Mouse (Mus musculus) spleen, adult 2 months (tissue): Measurements from ENCODE around the gene Ift80. TPM values are rescaled to one million over a fixed set of nuclear protein-coding genes. Genes with fewer than 3 reads are reported as not detected.

ENCODE experiments used
- DNase-seq, 2 experiments: peaks; one replicate each; pipeline versions ENCODE4 v3.0.0 to v3.0.0-alpha.2; 2012 to 2021; ENCODE audit warnings: low spot score in 2 of 2, low read depth in 1 of 2
- H3K27ac ChIP-seq: fragments of 200-500 bp; 2 replicates; pipeline ENCODE4 v1.5.1; 2012; ENCODE audit warnings: low read length, inconsistent platforms; ENCODE audit not compliant: insufficient read depth
- H3K27me3 ChIP-seq: fragments of 200-500 bp; 2 replicates; pipeline ENCODE4 v1.6.1; 2012; ENCODE audit warnings: mild to moderate bottlenecking, moderate library complexity, low read length, inconsistent platforms; ENCODE audit not compliant: control insufficient read depth, insufficient read depth
- H3K36me3 ChIP-seq: fragments of 200-500 bp; 2 replicates; pipeline ENCODE4 v1.6.1; 2012; ENCODE audit warnings: mild to moderate bottlenecking, low read length, inconsistent platforms; ENCODE audit not compliant: control insufficient read depth, insufficient read depth
- H3K4me1 ChIP-seq: fragments of 200-500 bp; 2 replicates; pipeline ENCODE4 v1.6.1; 2011; ENCODE audit warnings: inconsistent platforms; ENCODE audit not compliant: control insufficient read depth, insufficient read depth, insufficient read length
- H3K4me3 ChIP-seq: fragments of 200-500 bp; 2 replicates; pipeline ENCODE4 v1.5.1; 2011; ENCODE audit warnings: mild to moderate bottlenecking, inconsistent platforms; ENCODE audit not compliant: insufficient read depth, insufficient read length; ENCODE audit errors: extremely low read depth
- CTCF ChIP-seq: fragments of 200-500 bp; IDR thresholded peaks from 2 replicates; pipeline ENCODE4 v1.5.1; 2011; ENCODE audit warnings: mild to moderate bottlenecking, inconsistent platforms; ENCODE audit not compliant: insufficient read depth, insufficient read length, insufficient replicate concordance; ENCODE audit errors: extremely low read depth
- POLR2A ChIP-seq: fragments of 200-500 bp; IDR thresholded peaks from 2 replicates; pipeline ENCODE4 v1.6.1; 2011; ENCODE audit warnings: low read depth, low read length, inconsistent platforms
- WGBS: fragments of 180-500 bp; shearing (Covaris S2); methylation state at CpG from one replicate; pipeline ENCODE4 v1.1.7; 2018; 5-methylcytosine and 5-hydroxymethylcytosine counted together
- polyA plus RNA-seq: library from polyadenylated mRNA; depleted of rRNA; stranded (reverse); fragments of >200 nt; gene quantifications from 2 replicates; pipeline ENCODE4 v1.2.3, GENCODE M21; 2012; rRNA removed

Gene Ift80
- polyA plus RNA-seq, 1 experiment = 3.1 TPM

DNA sequence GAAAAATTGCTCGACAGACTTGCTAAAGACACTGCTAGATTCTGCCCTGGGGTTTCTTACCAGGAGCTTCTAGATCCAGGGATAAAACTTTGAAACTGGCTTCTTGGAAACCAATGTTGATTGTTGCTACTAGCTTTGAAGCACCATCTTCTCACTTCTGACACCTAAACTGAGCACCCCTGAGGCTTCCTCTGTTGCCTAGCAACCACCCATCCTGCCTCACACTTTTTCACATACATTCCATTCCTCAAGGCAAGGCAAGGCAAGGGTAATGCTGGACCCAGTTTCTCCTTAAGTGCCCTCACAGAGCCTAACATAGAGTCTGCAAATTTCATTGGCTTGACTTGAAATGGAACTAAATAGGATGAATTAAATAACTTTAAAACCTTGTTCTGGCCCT is 152.0 kb downstream of the Ift80 start:
- H3K4me1 ChIP-seq = no peaks in the 10 kb centered on the region
- H3K4me3 ChIP-seq = no peak overlapping the region
- TF ChIP-seq POLR2A = no peak
- TF ChIP-seq CTCF = no peak
- no peak for DNase-seq
- H3K27me3 ChIP-seq = no peaks in the 10 kb centered on the region; the same call in 1 of the 2 replicates
- 88% methylated on average over 1 of the region's 1 CpGs for WGBS
- H3K27ac ChIP-seq = no peak overlapping the region
- H3K36me3 ChIP-seq = no peaks in the 10 kb centered on the region

DNA sequence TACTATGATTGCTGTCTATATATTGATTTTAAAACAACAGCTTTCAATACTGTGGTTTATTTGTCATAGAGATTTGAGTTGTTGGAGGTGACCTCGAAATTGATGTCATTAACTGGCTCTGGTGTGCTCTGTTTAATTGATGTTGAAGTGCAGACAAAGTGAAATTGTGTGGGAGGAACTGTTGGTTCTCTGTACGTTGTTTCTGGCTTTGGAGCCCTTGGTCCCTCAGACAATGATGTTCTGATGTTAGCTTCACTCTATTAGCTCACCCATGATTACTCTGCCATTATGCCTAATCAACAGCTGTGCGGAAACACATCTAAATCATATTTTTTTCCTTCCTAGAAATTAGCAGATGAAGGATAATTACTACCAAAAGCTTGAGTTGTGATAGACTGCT is 156.0 kb downstream of the Ift80 start:
- Histone ChIP-seq H3K27me3 (no peaks in the 10 kb centered on the region; the same call in 1 of the 2 replicates), H3K27ac (no peak overlapping the region), H3K4me1 (no peaks in the 10 kb centered on the region), H3K36me3 (no peaks in the 10 kb centered on the region), H3K4me3 (no peak overlapping the region)
- TF ChIP-seq POLR2A (no peak), CTCF (no peak)
- no peak for DNase-seq
- 70% methylated on average over 3 of the region's 3 CpGs for WGBS

DNA sequence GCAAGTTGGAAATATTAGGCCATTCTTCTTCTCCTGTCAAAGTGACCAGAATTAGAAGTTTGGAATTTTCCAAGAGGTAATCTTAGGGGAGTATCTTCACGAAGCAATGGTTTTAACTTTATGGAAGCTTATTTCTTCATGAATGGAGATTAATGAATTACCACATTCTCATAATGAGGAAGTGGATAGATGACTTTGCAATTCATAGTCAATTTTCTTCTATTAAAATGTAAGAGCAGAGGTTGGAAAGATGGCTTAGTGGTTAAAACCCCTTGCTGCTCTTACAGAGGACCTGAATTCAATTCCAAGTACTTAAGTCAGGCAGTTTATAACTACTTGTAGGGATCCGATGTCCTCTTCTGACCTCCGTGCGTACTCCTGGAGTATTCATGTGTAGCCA is 160.3 kb downstream of the Ift80 start:
- 84% methylated on average over 4 of the region's 4 CpGs for WGBS
- Histone ChIP-seq H3K27me3 (no peaks in the 10 kb centered on the region), H3K4me3 (no peak overlapping the region), H3K4me1 (no peaks in the 10 kb centered on the region), H3K36me3 (no peaks in the 10 kb centered on the region), H3K27ac (no peak overlapping the region)
- TF ChIP-seq CTCF = no peak
- TF ChIP-seq POLR2A = no peak
- no peak for DNase-seq

Other genes starting within 250 kb of the Ift80 start
- gene 1110032F04Rik, start 135.0 kb downstream of the Ift80 start, polyA plus RNA-seq = 1.8 and 3.1 TPM in 2 replicates
- 10.8 and 15.6 TPM in 2 replicates for gene Smc4, start 168 bp upstream of the Ift80 start, polyA plus RNA-seq
- 3.7 and 4.4 TPM in 2 replicates for gene Trim59, start 40.2 kb upstream of the Ift80 start, polyA plus RNA-seq
- 7.9 and 8.2 TPM in 2 replicates for gene Kpna4, start 122.5 kb upstream of the Ift80 start, polyA plus RNA-seq
- gene Arl14, start 217.8 kb upstream of the Ift80 start, polyA plus RNA-seq = 0.07 TPM in 1 of 2 replicates, not detected in the other